Mouse (Mus musculus): ENCODE results near the gene Gp1bb. TPM values are rescaled to one million over a fixed set of nuclear protein-coding genes. Genes with fewer than 3 reads are reported as not detected.

The Gp1bb gene
- polyA plus RNA-seq, 1 experiment from 2014 or later: 11.4 TPM

GRCm38 (mm10) chr16:18601447-18601846, 20.8 kb downstream of the Gp1bb start:
- no peak overlapping the region for H3K27ac ChIP-seq (ENCODE audit: low read depth, low read length)
- no peaks in the 10 kb centered on the region for H3K27me3 ChIP-seq (ENCODE audit: control insufficient read depth, insufficient read depth, low read length)
- WGBS: 53% methylated on average over 7 of the region's 7 CpGs

GRCm38 (mm10) chr16:18598006-18598405, 24.2 kb downstream of the Gp1bb start:
- Histone ChIP-seq H3K4me2 (ENCODE audit: low read depth) (no peak overlapping the region), H3K4me3 (ENCODE audit: low read depth, low read length) (no peak overlapping the region), H3K9me3 (ENCODE audit: control insufficient read depth, low read length) (no peaks in the 10 kb centered on the region), H3K27ac (ENCODE audit: low read depth, low read length) (no peak overlapping the region), H3K9ac (ENCODE audit: low read length) (no peak overlapping the region), H3K36me3 (ENCODE audit: control insufficient read depth, insufficient read depth, low read length) (no peaks in the 10 kb centered on the region), H3K4me1 (ENCODE audit: control insufficient read depth, insufficient read depth, low read length) (no peaks in the 10 kb centered on the region), H3K27me3 (ENCODE audit: control insufficient read depth, insufficient read depth, low read length) (peaks cover 13% of the 10 kb centered on the region)
- 78% methylated on average over 3 of the region's 3 CpGs for WGBS
- no peak for ATAC-seq (ENCODE audit: insufficient read depth, low FRiP score, low TSS enrichment)
- DNase-seq (ENCODE audit: low spot score): no peak

More at GRCm38 (mm10) chr16:18601447-18601846, 20.8 kb downstream of the Gp1bb start:
- Histone ChIP-seq H3K4me2 (ENCODE audit: low read depth) (no peak overlapping the region), H3K9ac (ENCODE audit: low read length) (no peak overlapping the region), H3K9me3 (ENCODE audit: control insufficient read depth, low read length) (no peaks in the 10 kb centered on the region), H3K4me3 (ENCODE audit: low read depth, low read length) (no peak overlapping the region), H3K4me1 (ENCODE audit: control insufficient read depth, insufficient read depth, low read length) (no peaks in the 10 kb centered on the region), H3K36me3 (ENCODE audit: control insufficient read depth, insufficient read depth, low read length) (no peaks in the 10 kb centered on the region)
- ATAC-seq (ENCODE audit: insufficient read depth, low FRiP score, low TSS enrichment) (no peak), DNase-seq (ENCODE audit: low spot score) (no peak)

GRCm38 (mm10) chr16:18596255-18596654, 25.9 kb downstream of the Gp1bb start:
- DNase-seq (ENCODE audit: low spot score) (no peak), ATAC-seq (ENCODE audit: insufficient read depth, low FRiP score, low TSS enrichment) (no peak)
- H3K4me2 ChIP-seq (ENCODE audit: low read depth): no peak overlapping the region
- H3K4me3 ChIP-seq (ENCODE audit: low read depth, low read length): no peak overlapping the region
- H3K36me3 ChIP-seq (ENCODE audit: control insufficient read depth, insufficient read depth, low read length): no peaks in the 10 kb centered on the region
- 0 out of 2 replicates have a peak, but pooled peaks cover 5% of the 10 kb centered on the region for H3K4me1 ChIP-seq (ENCODE audit: control insufficient read depth, insufficient read depth, low read length)
- no peak overlapping the region for H3K9ac ChIP-seq (ENCODE audit: low read length)
- no peaks in the 10 kb centered on the region for H3K9me3 ChIP-seq (ENCODE audit: control insufficient read depth, low read length)
- no peak overlapping the region for H3K27ac ChIP-seq (ENCODE audit: low read depth, low read length)
- H3K27me3 ChIP-seq (ENCODE audit: control insufficient read depth, insufficient read depth, low read length): peaks cover 27% of the 10 kb centered on the region
- 63% methylated on average over 5 of the region's 5 CpGs for WGBS

- Histone ChIP-seq H3K4me2 (ENCODE audit: low read depth) (no peak overlapping the region), H3K27me3 (ENCODE audit: control insufficient read depth, insufficient read depth, low read length) (peaks cover 51% of the 10 kb centered on the region), H3K9me3 (ENCODE audit: control insufficient read depth, low read length) (no peaks in the 10 kb centered on the region), H3K36me3 (ENCODE audit: control insufficient read depth, insufficient read depth, low read length) (no peaks in the 10 kb centered on the region), H3K4me1 (ENCODE audit: control insufficient read depth, insufficient read depth, low read length) (0 out of 2 replicates have a peak, but pooled peaks cover 5% of the 10 kb centered on the region), H3K27ac (ENCODE audit: low read depth, low read length) (no peak overlapping the region), H3K9ac (ENCODE audit: low read length) (no peak overlapping the region), H3K4me3 (ENCODE audit: low read depth, low read length) (no peak overlapping the region)
- DNase-seq (ENCODE audit: low spot score): no peak
- WGBS: 68% methylated on average over 2 of the region's 2 CpGs
- ATAC-seq (ENCODE audit: insufficient read depth, low FRiP score, low TSS enrichment): no peak
These were observed 28.3 kb downstream of the Gp1bb start for GRCm38 (mm10) chr16:18593930-18594329.

GRCm38 (mm10) chr16:18591047-18592018, 30.9 kb downstream of the Gp1bb start:
- Histone ChIP-seq H3K4me1 (ENCODE audit: control insufficient read depth, insufficient read depth, low read length) (peaks cover 12% of the 10 kb centered on the region), H3K27me3 (ENCODE audit: control insufficient read depth, insufficient read depth, low read length) (peaks cover 76% of the 10 kb centered on the region), H3K27ac (ENCODE audit: low read depth, low read length) (no peak overlapping the region), H3K9me3 (ENCODE audit: control insufficient read depth, low read length) (no peaks in the 10 kb centered on the region), H3K9ac (ENCODE audit: low read length) (no peak overlapping the region), H3K4me3 (ENCODE audit: low read depth, low read length) (0 out of 2 replicates have a peak overlapping the region, but pooled peaks have one; percentile 8), H3K36me3 (ENCODE audit: control insufficient read depth, insufficient read depth, low read length) (no peaks in the 10 kb centered on the region), H3K4me2 (ENCODE audit: low read depth) (peak overlapping the region; percentile 28)
- 2% methylated on average over 53 of the region's 59 CpGs for whole genome bisulfite sequencing
- ATAC-seq (ENCODE audit: insufficient read depth, low FRiP score, low TSS enrichment): no peak
- DNase-seq (ENCODE audit: low spot score): peak; percentile 63

- no peak within 1 kb of the TSS for H3K9ac ChIP-seq (ENCODE audit: low read length)
- ATAC-seq (ENCODE audit: insufficient read depth, low FRiP score, low TSS enrichment): no peak
These were observed 32.1 kb downstream of the Gp1bb start, which contains the start of gene Tbx1 for GRCm38 (mm10) chr16:18589804-18590790. Gene Tbx1, minus strand, starts transcription at chr16:18590671.

GRCm38 (mm10) chr16:18589080-18589621, 33.1 kb downstream of the Gp1bb start:
- Histone ChIP-seq H3K9me3 (ENCODE audit: control insufficient read depth, low read length) (no peaks in the 10 kb centered on the region), H3K9ac (ENCODE audit: low read length) (no peak overlapping the region), H3K4me2 (ENCODE audit: low read depth) (no peak overlapping the region), H3K4me3 (ENCODE audit: low read depth, low read length) (no peak overlapping the region; the same call in 1 of the 2 replicates), H3K4me1 (ENCODE audit: control insufficient read depth, insufficient read depth, low read length) (peaks cover 15% of the 10 kb centered on the region), H3K27ac (ENCODE audit: low read depth, low read length) (no peak overlapping the region), H3K27me3 (ENCODE audit: control insufficient read depth, insufficient read depth, low read length) (peaks cover 94% of the 10 kb centered on the region), H3K36me3 (ENCODE audit: control insufficient read depth, insufficient read depth, low read length) (no peaks in the 10 kb centered on the region)
- WGBS: 8% methylated on average over 9 of the region's 9 CpGs
- ATAC-seq (ENCODE audit: insufficient read depth, low FRiP score, low TSS enrichment): no peak
- no peak for DNase-seq (ENCODE audit: low spot score)

More at GRCm38 (mm10) chr16:18589804-18590790, 32.1 kb downstream of the Gp1bb start, which contains the start of gene Tbx1:
- H3K27me3 ChIP-seq (ENCODE audit: control insufficient read depth, insufficient read depth, low read length): peaks cover 88% of the 10 kb centered on the region
- WGBS: 1% methylated on average over 48 of the region's 48 CpGs
- peak within 1 kb of the TSS; percentile 28 for H3K4me2 ChIP-seq (ENCODE audit: low read depth)
- no peaks in the 10 kb centered on the region for H3K9me3 ChIP-seq (ENCODE audit: control insufficient read depth, low read length)
- DNase-seq (ENCODE audit: low spot score): peak; percentile 57
- peaks cover 15% of the 10 kb centered on the region for H3K4me1 ChIP-seq (ENCODE audit: control insufficient read depth, insufficient read depth, low read length)
- no peaks in the 10 kb centered on the region for H3K36me3 ChIP-seq (ENCODE audit: control insufficient read depth, insufficient read depth, low read length)
- no peak within 1 kb of the TSS for H3K27ac ChIP-seq (ENCODE audit: low read depth, low read length)
- H3K4me3 ChIP-seq (ENCODE audit: low read depth, low read length): peak within 1 kb of the TSS; percentile 16; the same call in 1 of the 2 replicates

- Histone ChIP-seq H3K27me3 (ENCODE audit: control insufficient read depth, insufficient read depth, low read length) (peaks cover 96% of the 10 kb centered on the region), H3K9me3 (ENCODE audit: control insufficient read depth, low read length) (no peaks in the 10 kb centered on the region), H3K27ac (ENCODE audit: low read depth, low read length) (no peak overlapping the region), H3K36me3 (ENCODE audit: control insufficient read depth, insufficient read depth, low read length) (no peaks in the 10 kb centered on the region), H3K4me3 (ENCODE audit: low read depth, low read length) (no peak overlapping the region), H3K9ac (ENCODE audit: low read length) (no peak overlapping the region), H3K4me2 (ENCODE audit: low read depth) (no peak overlapping the region; the same call in 1 of the 2 replicates), H3K4me1 (ENCODE audit: control insufficient read depth, insufficient read depth, low read length) (peaks cover 15% of the 10 kb centered on the region)
- 1% methylated on average over 31 of the region's 31 CpGs for whole genome bisulfite sequencing
- DNase-seq (ENCODE audit: low spot score): peak; percentile 35
- ATAC-seq (ENCODE audit: insufficient read depth, low FRiP score, low TSS enrichment): no peak
These were observed 33.5 kb downstream of the Gp1bb start for GRCm38 (mm10) chr16:18588738-18589055.
